Mouse (Mus musculus): ENCODE results near the gene Tubb5.

Tubb5 gene

DNA sequence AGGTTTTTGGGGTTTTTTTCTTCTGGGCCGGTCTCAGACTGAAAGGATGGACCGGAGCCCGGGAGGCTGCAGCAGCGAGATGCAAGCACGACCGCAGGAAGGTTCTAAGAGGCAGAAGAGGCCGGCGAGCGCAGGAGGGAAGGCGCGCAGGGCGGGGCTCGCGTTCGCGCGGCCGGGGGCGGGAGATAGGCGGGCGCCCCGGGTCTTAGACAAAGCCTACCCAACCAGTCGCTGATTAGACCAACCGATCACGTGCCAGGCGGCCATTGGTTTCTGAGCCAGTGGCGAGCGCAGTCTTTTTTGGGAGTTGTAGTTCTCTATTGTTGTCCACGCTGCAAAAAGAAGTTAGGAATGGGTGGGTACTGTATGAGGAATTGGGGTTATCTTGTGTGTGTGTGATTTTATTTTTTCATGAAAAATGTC is at the start of gene Tubb5:
Gene Tubb5, minus strand, starts transcription at position 185 of the 423 bp plus-strand sequence.
- peak; percentile 95 for DNase-seq (ENCODE audit: low read depth)

DNA sequence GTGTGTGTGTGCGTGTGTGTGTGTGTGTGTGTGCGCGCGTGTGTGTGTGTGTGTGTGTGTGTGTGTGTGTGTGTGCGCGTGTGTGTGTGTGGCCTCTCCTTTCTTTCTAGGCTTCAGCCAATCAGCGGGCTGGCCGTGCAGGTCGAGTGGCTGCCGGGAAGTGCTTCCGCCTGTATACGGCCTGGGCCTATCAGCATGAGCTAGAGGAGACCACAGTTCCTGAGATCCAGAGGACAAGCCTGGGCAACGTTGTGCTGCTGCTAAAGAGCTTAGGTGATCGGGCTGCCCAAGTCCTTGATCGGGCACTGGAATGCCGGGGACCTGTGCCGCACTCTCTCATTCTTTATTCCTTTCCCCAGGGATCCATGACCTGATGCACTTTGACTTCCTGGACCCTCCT is 49.6 kb upstream of the Tubb5 start:
- DNase-seq (ENCODE audit: low read depth) = no peak

DNA sequence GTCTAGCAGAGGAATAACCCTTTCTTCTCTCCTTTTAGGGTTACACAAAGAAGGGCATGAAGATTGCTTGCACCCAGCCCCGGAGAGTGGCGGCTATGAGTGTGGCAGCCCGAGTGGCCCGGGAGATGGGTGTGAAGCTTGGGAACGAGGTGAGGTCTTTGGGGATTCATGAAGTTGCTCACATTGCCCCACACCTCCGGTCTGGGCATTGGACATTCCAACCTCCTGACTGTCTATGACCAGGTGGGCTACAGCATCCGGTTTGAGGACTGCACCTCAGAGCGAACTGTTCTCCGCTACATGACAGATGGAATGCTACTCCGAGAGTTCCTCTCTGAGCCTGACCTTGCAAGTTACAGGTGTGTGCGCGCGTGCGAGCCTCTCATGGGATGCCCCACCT is 45.7 kb upstream of the Tubb5 start:
- DNase-seq (ENCODE audit: low read depth) = no peak

DNA sequence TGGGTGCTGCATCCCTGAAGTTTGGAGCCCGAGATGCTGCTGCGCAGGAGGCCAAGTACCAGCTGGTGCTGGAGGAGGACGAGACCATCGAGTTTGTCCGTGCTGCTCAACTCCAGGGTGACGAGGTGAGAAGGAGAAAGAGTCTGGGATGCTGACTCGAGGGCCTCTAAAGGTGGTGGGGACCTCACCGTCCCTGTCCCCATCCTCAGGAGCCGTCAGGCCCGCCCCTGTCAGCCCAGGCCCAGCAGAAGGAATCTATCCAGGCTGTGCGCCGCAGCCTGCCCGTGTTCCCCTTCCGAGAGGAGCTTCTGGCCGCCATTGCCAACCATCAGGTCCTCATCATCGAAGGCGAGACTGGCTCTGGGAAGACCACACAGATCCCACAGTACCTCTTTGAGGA is 44.8 kb upstream of the Tubb5 start:
- no peak for DNase-seq (ENCODE audit: low read depth)

DNA sequence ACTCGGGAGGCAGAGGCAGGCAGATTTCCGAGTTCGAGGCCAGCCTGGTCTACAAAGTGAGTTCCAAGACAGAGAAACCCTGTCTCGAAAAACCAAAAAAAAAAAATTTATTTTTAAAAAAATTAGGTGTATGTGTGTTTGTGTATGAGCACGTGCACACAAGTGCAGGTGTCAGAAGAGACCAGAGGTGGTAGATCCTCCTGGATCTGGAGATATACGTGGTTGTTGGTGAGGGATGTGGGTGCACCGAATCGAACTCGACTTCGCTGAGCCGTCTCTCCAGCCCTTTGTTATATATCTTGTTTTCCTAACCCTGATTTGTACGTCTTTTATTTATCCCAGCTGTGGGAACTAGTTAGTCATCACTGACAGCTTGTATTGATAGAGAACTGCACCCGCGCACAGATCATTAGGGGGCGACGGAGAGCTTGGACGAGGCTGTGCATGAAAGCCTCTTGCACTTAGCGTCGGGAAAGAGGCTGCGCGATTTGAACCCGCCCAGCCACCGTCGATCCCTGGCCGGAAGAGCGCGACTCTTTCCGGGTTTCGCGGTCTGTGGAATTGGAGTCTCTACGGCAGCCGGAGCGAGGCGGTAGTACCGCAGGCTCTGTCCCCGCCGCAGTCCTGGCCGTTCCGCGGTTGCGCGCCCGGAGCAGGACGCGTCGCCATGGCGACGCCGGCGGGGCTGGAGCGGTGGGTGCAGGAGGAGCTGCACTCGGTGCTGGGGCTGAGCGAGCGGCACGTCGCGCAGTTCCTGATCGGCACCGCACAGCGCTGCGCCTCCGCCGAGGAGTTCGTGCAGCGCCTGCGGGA is 41.3 kb upstream of the Tubb5 start, which contains the start of gene Dhx16:
Gene Dhx16, plus strand, starts transcription at position 575 of the 813 bp plus-strand sequence.
- peak; percentile 97 for DNase-seq (ENCODE audit: low read depth)

DNA sequence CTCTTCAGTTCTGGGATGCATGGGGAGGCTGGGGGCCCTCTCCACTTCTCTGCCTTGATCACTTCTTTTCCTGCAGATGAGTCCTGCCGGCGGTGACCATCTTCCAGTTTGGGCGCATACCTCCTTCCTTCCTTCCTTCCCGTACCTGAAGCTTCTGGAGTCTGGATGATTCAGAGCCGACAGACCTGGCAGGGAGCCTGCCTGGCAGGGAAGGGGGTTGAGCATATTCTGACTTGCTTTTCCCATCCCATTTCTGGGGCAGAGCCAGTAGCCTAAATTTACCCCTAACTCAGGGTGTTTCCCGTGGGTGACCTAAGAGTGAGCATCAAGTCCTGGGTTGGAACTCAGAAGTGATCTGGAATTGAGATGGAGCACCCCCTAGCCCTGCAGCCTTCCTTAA is 36.6 kb upstream of the Tubb5 start:
- DNase-seq (ENCODE audit: low read depth) = no peak

DNA sequence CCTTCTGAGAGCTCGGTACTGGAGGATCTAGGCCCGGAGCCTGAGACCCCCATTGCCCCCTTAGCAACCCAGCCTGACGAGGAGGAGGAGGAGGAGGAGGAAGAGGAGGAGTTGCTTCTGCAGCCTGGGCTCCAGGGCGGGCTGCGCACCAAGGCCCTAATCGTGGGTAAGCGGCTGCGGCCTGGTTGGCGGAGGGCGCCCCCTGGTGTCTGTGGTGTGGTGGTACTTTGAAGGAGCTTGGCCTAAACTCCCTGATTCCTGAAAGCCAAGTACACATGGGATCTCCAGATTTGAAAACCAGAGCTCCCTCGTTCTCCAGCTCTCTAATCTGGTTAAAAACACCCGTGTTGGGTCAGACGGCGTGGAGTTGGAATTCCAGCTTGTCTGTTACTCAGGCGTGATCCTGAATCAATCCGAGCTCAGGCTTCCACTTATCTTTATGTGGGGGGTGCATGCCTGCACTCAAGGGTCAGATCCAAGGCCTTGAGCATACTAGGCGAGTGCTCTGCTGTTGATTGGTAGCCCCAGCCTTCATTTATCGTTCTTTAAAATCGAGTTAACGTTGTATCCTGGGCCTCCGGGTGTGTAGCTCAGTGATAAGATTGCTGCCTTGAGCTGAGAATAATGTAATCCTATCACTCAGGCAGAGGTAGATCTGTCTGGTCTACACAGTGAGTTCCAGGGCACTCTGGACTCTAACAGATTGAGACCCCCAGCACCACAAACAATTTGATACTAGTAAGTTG is 35.8 kb upstream of the Tubb5 start:
- DNase-seq (ENCODE audit: low read depth) = peak; percentile 90

DNA sequence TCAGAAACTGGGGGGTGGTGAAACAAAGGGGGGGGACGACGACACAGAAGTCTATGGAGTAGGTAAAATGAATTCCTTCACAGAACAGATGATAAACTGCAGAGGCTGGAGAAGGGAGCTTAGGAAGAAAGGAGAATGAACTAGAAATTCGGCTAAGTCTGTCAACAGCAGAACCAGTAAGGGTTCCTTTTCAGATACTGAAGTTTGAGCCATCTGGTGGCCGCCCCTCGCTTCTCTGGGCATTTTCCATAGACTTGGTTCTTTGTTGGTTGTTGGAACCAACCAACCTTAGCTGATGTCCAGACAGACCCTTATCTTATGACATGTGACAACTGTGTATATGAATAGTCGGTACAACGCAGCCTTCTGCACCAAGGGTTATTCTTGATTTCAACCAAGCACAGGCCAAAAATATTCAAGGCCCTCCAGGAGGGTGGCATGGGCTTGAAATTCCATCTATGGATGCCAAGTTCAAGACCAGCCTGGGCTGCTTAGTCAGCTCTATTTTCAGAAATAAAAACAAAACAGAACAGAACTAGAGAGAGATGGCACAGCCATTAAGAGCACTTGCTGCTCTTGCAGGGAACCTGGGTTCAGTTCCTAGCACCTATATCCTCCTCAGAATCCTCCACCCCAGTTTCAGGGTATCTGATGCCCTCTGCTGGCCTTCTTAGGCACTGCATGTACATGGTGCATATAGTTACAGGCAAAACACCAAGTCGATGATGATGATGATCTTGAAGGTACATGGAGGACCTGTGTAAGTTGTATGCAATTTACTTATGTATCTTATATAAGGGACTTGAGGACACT is 33.0 kb upstream of the Tubb5 start:
- DNase-seq (ENCODE audit: low read depth) = peak; percentile 87

DNA sequence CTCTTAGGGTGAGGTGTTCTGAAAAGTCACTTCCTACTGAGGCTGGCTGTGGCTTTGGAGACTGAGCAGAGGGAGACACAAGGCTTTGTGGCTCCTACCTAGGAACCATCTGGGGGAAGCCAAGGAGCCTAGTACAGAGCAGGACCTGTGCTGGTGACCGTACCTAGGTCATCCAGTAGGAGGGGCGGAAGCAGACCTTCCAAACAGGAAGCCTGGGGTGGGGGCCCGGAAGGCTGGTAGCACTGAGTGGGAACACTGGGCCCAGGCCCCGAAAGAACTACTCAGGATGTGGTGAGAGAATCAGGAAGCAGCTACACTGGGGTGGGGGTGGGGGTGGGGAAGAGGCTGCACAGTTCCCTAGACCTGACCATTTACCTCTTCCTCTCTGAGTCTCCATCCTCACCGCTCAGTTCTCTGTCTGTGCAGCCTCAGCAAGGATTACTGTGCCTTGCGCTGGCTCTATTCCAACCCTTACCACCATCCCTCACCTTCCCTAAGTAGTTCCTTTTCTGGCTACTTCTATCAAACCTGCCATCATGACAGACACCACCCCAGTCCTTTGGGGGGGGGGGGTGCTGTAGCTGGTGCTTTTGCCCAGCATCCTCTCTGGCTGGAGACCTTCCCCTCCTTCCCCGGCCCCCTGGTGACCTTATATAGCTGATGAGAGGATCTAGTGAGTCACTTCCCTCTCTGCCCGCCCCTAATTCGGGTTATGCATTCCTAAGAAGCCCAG is 32.2 kb upstream of the Tubb5 start:
- peak; percentile 92 for DNase-seq (ENCODE audit: low read depth)

DNA sequence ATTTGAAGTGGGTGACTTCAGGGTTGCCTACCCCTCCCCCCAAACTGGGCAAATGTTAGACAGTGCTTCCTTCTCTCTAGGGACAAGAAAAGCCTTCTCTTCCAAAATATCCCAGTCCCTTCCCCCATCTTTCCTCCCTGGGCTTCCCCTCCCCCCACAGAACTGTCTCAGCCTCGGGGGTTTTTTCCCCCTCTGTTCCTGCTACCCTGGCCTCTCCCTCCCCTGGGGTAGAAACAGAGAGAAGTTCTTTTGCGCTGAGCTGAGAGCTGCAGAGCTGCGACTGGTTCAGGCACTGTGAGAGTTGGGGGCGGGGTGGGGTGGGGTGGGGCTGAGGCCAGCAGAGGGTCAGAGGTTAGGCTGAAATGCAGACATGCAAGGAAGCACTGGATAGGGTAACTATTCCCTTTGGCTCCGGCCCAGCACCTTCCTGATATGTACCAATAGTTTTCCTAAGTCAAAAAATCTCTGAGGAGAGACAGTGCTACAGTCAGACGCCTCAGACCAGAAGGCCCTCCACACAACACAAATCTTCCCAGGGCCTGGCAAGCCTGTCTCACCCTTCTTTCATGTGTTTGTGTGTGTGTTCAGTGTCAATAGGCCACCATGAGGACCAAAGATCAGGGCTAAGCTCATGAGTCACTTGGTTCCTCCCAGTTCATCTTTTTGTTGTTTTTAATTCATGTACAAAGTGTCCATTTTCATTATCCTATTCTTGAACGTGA is 31.4 kb upstream of the Tubb5 start:
- DNase-seq (ENCODE audit: low read depth) = peak; percentile 60

DNA sequence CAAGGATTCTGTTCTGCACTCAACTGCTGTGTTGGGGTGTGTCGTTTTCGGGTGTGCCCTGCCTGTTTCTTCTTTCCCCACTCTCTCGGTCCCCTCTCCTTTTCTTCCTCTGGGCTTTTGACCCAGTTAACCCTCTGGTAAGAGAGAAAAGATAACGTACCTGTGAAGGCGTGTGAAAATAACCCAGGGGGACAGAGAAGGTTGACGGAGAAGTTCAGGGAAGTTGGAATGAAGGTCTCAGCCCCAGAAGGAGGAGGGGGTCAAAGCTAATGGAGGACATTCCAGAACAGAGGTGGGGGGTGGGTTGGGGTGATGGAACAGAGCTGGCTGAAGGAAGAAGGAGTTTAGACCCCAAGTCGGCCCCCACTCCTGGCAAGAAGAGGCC is 30.8 kb upstream of the Tubb5 start:
- DNase-seq (ENCODE audit: low read depth) = no peak

DNA sequence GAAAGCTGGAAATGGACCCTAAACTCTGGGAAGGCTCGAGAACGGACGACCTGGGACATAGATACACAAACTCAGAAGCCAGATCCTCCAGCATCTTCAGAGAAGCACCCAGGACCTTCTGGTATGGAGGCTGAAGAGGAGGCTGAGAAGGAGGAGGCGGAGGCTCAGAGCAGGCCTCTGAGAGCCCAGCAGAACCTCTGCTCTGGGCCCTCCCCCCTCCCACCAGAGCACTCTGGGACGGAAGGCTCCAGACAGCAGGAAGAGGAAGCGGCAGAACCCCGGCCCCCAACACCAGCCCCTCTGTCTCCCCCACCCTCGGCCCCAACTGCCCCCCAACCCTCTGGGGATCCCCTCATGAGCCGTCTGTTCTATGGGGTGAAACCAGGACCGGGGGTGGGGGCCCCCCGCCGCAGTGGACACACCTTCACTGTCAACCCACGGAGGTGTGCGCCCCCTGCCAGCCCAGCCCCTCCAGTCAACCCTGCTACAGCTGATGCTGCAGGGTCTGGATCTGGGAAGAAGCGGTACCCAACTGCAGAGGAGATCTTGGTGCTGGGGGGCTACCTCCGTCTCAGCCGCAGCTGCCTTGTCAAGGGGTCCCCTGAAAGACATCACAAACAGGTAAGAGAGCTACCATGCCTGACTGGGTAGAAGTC is 30.2 kb upstream of the Tubb5 start:
- DNase-seq (ENCODE audit: low read depth) = peak; percentile 83

DNA sequence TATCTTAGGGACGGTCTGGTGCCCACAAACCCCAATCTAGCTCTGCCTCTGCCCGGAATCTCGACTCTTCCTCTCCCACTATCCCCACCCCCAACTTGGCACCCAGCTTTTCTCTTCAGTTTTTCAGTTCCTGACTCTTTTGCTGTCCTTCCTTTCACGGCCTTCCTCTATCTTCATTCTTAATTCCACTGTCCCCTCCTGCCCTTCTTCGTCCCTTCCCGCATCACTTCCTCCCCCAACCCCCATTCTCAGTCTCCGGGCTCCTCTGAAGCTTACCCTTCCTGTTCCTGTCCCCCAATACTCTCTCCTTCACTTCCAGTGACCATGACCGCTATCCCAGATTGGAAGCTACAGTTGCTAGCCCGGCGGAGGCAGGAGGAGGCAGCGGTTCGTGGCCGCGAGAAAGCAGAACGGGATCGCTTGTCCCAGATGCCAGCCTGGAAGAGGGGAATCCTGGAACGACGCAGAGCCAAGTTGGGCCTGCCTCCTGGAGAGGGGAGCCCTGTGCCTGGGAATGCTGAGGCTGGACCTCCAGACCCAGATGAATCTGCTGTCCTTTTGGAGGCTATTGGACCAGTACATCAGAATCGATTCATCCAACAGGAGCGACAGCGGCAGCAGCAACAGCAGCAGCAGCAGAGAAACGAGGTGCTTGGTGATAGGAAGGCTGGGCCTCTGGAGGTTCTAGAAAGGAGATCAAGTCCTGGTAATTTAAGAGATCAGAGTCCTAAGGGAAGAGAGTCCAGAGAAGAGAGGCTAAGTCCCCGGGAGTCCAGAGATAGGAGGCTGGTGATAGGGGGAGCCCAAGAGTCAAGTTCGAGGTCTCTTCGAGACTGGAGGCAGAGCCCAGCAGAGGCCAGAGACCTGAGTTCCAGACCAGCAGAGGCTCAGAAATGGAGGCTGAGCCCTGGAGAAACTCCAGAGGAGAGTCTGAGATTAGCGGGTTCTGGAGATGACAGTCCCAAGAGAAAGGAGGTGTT is 29.1 kb upstream of the Tubb5 start:
- DNase-seq (ENCODE audit: low read depth) = peak; percentile 82

DNA sequence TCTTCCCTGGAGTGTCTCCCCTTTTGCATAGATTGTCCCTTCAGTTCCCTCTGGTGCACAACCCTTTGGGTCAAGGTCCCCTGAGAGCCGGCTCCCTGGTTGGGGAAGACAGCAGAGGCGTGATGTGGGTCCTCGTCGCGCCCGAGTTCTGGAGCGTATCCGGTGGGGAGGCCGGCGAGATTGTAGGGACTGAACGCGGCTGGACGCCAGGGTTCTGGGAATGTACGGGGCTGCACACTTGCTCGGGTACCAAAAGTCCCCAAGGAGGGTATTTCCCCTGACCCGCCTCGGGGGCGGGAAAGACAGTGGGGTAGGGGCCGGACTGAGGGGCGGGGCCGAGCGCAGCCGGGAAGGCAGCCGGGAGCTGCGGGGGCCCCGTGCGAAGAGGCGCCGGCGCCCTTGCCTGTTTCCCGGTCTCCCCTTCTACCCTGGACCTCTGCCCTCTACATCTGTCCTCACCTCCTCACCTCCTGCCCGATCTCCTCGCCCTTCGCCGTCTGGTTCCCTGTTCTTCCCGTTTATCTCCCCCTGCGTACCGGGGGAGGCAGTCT is 28.2 kb upstream of the Tubb5 start:
- DNase-seq (ENCODE audit: low read depth) = peak; percentile 83

DNA sequence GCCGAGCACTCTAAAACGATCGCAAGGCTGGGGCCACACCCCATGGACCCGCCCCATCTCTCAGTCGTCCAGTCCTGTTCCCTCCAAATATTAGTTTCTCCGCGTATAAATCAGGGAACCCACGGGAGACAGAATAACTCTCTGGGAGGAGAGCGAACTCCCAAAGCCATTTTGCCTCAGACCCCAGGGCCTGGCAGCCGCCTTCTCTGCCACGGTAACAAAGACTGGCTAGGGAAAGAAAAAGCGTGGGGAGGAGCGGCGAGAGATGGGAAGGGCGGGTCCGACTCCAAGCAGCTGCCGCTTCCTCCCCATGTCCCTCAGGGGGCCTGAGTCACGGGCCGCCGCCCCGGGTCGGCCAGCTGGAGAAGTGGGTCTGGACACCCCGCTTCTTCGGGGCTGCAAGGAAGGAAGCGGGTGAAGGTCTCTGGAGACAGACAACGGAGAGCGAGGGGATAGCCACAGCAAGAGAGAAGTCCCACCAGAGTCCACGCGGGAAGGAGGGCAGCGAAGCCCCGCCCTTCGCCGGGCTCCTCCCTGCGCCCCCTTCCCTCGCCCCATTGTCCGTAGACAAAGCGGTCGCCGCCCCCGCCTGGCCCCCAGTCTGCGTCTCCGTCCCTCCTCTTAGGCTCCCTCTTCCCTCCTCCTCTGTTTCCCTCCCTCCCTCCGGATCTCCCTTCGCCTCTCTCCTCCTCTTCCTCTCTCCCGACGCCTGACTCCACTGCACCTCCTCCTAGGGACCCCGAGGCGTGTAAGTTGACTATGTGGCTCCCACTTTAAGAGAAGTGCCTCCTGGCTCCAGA is 27.6 kb upstream of the Tubb5 start, which contains the start of gene Ppp1r18:
Gene Ppp1r18, plus strand, starts transcription at position 113 of the 800 bp plus-strand sequence.
- peak; percentile 72 for DNase-seq (ENCODE audit: low read depth)

DNA sequence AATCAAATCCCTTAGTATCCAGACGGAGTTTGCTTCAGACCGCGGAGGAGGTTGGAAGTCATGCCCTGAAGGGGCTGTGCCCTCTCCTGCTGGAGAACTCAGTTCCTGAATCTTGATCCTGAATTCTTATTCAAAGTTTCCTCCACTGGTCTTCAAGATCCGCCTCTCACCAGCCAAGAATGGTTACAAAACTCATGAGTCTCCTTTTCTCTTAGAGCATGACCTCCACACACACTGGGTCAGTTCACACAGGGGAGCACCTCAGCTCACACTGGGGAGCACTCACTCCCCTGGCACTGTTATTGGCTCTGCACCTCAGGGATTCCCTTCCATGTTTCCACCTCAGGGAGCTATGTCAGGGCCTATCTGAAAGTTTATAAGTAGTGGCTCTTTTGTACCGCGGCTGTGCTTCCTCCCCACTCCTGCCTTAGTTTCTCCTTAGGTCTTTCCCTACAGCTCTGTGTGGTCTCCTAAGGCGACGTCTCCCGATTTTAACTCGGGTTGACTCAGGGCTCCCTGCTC is 26.8 kb upstream of the Tubb5 start:
- DNase-seq (ENCODE audit: low read depth) = peak; percentile 9

DNA sequence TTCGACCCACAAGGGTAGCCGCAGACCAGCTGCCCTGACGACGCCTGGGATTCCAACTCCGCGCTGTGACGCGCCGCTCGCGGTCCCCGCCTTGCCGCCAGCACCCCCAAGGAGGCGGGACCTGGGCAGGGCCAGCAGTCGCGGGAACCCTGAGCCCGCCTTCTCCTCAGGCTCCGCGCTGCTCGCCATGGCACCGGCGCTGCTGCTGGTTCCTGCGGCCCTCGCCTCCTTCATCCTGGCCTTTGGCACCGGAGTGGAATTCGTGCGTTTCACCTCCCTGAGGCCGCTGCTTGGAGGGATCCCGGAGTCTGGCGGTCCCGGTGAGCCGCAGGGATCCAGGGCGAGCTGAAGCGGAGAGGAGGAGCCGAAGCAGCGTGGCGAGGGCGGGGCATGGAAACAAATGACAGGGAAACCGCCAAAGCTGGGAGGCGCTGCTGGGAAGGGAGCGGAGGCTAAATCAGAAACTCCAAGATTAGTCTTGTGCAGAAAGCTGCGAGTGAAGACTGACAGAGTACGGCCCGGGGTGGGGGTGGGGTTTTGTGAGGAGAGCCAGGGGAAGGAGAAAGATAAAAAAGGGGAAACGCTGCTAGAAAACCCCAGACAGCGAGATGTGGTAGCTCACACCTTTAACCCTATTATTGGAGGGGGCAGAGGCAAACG is 23.2 kb upstream of the Tubb5 start, which contains the start of gene Nrm:
Gene Nrm, plus strand, starts transcription at position 121 of the 660 bp plus-strand sequence.
- DNase-seq (ENCODE audit: low read depth) = peak; percentile 92
